Mouse (Mus musculus): ENCODE data around the gene B4galt5.

Gene B4galt5

DNA sequence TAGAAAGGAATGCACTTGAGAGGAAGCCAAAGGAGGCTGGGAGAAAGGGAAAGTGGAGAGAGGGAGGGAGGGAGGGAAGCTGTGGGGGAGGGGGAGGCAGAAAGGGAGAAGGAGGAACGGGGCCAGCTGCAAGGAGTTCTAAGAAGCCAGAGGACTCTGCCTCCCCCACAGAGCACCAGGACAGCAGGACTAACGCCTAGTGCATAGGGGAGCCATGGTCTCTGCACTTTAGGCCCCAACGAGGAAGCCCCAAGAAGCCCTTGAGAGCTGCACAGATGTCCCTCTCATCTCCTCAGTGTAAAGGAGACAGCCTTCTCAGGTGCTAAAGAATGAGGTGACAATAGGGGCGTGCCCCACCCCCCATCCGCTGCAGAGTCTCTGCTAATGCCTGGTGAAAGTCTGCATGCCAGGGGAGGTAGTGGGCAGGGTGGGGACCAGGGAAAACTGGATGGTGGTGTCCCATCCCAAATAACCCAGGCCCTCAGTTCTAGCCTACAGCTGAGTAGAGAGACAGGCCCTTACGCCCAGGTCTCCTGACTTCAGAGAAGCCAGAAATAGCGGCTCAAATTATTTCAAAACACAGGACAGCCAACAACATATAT, 98.1 kb downstream of the B4galt5 start:
- no peak for DNase-seq (ENCODE audit: low read depth)

DNA sequence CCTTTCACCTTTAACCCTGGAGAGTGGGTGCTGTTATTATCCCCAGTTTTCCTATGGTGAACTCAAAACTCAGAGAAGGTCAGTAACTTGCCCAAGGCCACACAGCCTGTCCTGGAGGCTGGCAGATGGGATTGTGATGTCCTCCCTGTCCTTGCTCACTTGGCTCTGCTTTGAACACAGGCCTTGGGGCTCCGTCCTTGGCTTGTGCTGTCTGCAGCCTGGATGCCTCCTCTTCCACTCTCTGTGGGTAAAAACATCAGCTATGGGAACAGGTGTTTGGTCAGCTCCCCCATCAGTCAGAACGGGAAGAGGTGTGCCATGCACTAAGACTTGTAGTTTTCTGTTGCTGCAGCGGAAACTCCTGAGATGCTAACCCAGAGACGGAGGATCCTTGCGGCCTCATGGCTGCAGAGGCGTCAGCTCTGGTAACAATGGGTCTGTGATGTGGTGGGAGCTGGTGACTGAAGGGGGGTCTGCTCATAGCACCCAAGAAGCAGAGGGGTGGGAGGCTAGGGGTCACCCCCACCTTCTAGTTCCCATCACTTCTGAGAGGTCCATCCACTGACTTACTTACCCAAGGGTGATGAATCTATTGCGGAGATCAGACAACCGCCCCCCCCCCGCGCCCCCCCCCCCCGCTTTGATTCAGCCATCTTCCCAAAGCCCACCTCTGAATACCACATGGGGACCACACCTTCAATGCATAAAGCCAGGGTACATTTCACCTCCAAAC, 98.8 kb downstream of the B4galt5 start:
- no peak for DNase-seq (ENCODE audit: low read depth)

DNA sequence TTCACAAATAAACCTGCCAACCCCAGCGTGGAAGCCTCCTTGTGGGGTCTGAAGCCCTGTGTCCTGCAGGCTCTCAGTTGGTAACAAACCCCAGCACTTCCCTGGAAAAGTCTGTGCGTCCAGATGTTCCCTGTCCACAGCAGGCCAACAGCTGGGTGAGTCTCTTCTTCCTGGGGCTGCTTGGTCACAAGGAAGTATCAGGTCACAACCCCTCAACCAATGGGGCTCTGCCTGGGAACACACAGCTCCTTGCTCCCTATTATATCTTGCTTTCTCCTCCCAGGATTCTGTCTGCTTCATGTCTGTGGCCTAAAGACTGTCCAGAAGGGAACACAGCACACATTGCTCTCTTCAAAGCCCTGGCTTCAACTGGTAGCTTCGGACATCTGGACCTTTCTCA, 99.4 kb downstream of the B4galt5 start:
- DNase-seq (ENCODE audit: low read depth): no peak

All from c-Kit-positive CD71-positive TER-119-negative erythroid progenitor cells, embryonic 14.5 days (primary cell).